Comparison of ENCODE assay signal across 8 mouse cellular contexts in genomic region chr3:87918551-87918950, GRCm38 (mm10). TPM values are rescaled to one million over a fixed set of nuclear protein-coding genes. Genes with fewer than 3 reads are reported as not detected.
DNase-seq lines count a peak whose midpoint lies in the region; ATAC-seq and TF ChIP-seq lines count a peak whose summit lies in the region.
"Had no signal": no experiment of that assay in that cellular context is flagged by ENCODE, and none has a peak within 500 bp of the region (broad histone marks: within the 10 kb centered on the region; RNA-seq: fewer than 3 reads in every experiment).

No protein-coding gene starts in this region.

- TF ChIP-seq POLR2A in kidney, adult 2 months (IDR thresholded peaks at IDR 0.05; ENCODE audit: low read depth, low read length) = no peak

- no peak for DNase-seq in kidney, adult 2 months
- DNase-seq in embryonic facial prominence, embryonic 10.5 days (ENCODE audit: low spot score) = no peak
- no peak for DNase-seq in liver, postnatal 0 days
- DNase-seq in cerebellum, postnatal 14 days = no peak
- no peak for DNase-seq in right cerebral cortex, postnatal 25 days
- DNase-seq: gastrocnemius, postnatal 14 days had no signal

- H3K27me3 ChIP-seq in kidney, embryonic 15.5 days = no peaks in the 10 kb centered on the region
- H3K27me3 ChIP-seq in kidney, adult 2 months (replicated peaks; ENCODE audit: control insufficient read depth, insufficient read depth, low read length) = no peaks in the 10 kb centered on the region
- H3K27me3 ChIP-seq in embryonic facial prominence, embryonic 10.5 days (replicated peaks; ENCODE audit: low read depth, poor library complexity, severe bottlenecking) = no peaks in the 10 kb centered on the region
- no peaks in the 10 kb centered on the region for H3K27me3 ChIP-seq in forebrain, embryonic 15.5 days
- H3K27me3 ChIP-seq in liver, postnatal 0 days (ENCODE audit: insufficient read depth, low read length) = no peaks in the 10 kb centered on the region

- no peak for TF ChIP-seq CTCF in kidney, adult 2 months (conservative IDR thresholded peaks at IDR 0.05; ENCODE audit: insufficient read depth, insufficient read length, low read depth, low read length)
- TF ChIP-seq CTCF in liver, postnatal 0 days (IDR thresholded peaks at IDR 0.05; ENCODE audit: low read depth) = no peak

- H3K4me1 ChIP-seq in kidney, embryonic 15.5 days = peaks cover 9% of the 10 kb centered on the region
- no peaks in the 10 kb centered on the region for H3K4me1 ChIP-seq in kidney, adult 2 months (ENCODE audit: control insufficient read depth, insufficient read depth, low read length)
- H3K4me1 ChIP-seq in embryonic facial prominence, embryonic 10.5 days = peaks cover 10% of the 10 kb centered on the region
- peaks cover 16% of the 10 kb centered on the region for H3K4me1 ChIP-seq in forebrain, embryonic 15.5 days
- peaks cover 9% of the 10 kb centered on the region for H3K4me1 ChIP-seq in liver, postnatal 0 days (ENCODE audit: insufficient read depth)

- WGBS in kidney, embryonic 15.5 days = 94% methylated on average over 1 of the region's 1 CpGs
- WGBS in kidney, adult 2 months = 93% methylated on average over 1 of the region's 1 CpGs
- 92% methylated on average over 1 of the region's 1 CpGs for WGBS in embryonic facial prominence, embryonic 10.5 days
- WGBS in forebrain, embryonic 15.5 days = 98% methylated on average over 1 of the region's 1 CpGs
- WGBS in liver, postnatal 0 days (ENCODE audit: insufficient replicate concordance) = 88% methylated on average over 1 of the region's 1 CpGs

- no peak for ATAC-seq in kidney, embryonic 15.5 days (replicated peaks; ENCODE audit: low FRiP score)
- ATAC-seq in forebrain, embryonic 15.5 days (replicated peaks) = peak; percentile 5; the same call in 1 of the 2 replicates
- ATAC-seq in liver, postnatal 0 days = no peak

- H3K4me2 ChIP-seq in kidney, embryonic 15.5 days = peak overlapping the region; percentile 67; the same call in 1 of the 2 replicates
- no peak overlapping the region for H3K4me2 ChIP-seq in forebrain, embryonic 15.5 days (replicated peaks)
- H3K4me2 ChIP-seq in liver, postnatal 0 days (ENCODE audit: low read depth, low read length) = peak overlapping the region; percentile 85

- H3K36me3 ChIP-seq in kidney, embryonic 15.5 days = peaks cover 64% of the 10 kb centered on the region
- H3K36me3 ChIP-seq in kidney, adult 2 months (ENCODE audit: control insufficient read depth, insufficient read depth, low read length) = peaks cover 6% of the 10 kb centered on the region
- peaks cover 63% of the 10 kb centered on the region for H3K36me3 ChIP-seq in embryonic facial prominence, embryonic 10.5 days (replicated peaks)
- peaks cover 51% of the 10 kb centered on the region for H3K36me3 ChIP-seq in forebrain, embryonic 15.5 days
- peaks cover 45% of the 10 kb centered on the region for H3K36me3 ChIP-seq in liver, postnatal 0 days (replicated peaks; ENCODE audit: insufficient read depth, low read length)

- H3K9me3 ChIP-seq in kidney, embryonic 15.5 days (replicated peaks) = no peaks in the 10 kb centered on the region
- H3K9me3 ChIP-seq in embryonic facial prominence, embryonic 10.5 days = no peaks in the 10 kb centered on the region
- no peaks in the 10 kb centered on the region for H3K9me3 ChIP-seq in forebrain, embryonic 15.5 days
- no peaks in the 10 kb centered on the region for H3K9me3 ChIP-seq in liver, postnatal 0 days (ENCODE audit: low read length)

- no peak overlapping the region for H3K9ac ChIP-seq in kidney, embryonic 15.5 days
- no peak overlapping the region for H3K9ac ChIP-seq in forebrain, embryonic 15.5 days (replicated peaks)
- H3K9ac ChIP-seq in liver, postnatal 0 days (replicated peaks) = no peak overlapping the region

- no peak for TF ChIP-seq EP300 in liver, postnatal 0 days (IDR thresholded peaks at IDR 0.05; ENCODE audit: low read depth)

- H3K4me3 ChIP-seq in kidney, embryonic 15.5 days (replicated peaks) = 0 out of 2 replicates have a peak overlapping the region, but pooled peaks have one; percentile 66
- H3K4me3 ChIP-seq in kidney, adult 2 months (ENCODE audit: insufficient read depth, low read depth, low read length) = no peak overlapping the region
- H3K4me3 ChIP-seq in embryonic facial prominence, embryonic 10.5 days = peak overlapping the region; percentile 66; the same call in 1 of the 2 replicates
- H3K4me3 ChIP-seq in forebrain, embryonic 15.5 days = no peak overlapping the region
- no peak overlapping the region for H3K4me3 ChIP-seq in liver, postnatal 0 days (ENCODE audit: low read depth, low read length)

- H3K27ac ChIP-seq in kidney, embryonic 15.5 days = peak overlapping the region; percentile 92; the same call in 1 of the 2 replicates
- H3K27ac ChIP-seq in kidney, adult 2 months (ENCODE audit: insufficient read depth, low read depth, low read length) = no peak overlapping the region
- H3K27ac ChIP-seq in embryonic facial prominence, embryonic 10.5 days (replicated peaks) = no peak overlapping the region
- peak overlapping the region; percentile 6; the same call in 1 of the 2 replicates for H3K27ac ChIP-seq in forebrain, embryonic 15.5 days (replicated peaks)
- H3K27ac ChIP-seq in liver, postnatal 0 days (ENCODE audit: low read depth) = 0 out of 2 replicates have a peak overlapping the region, but pooled peaks have one; percentile 30

RNA-seq across cellular contexts. Expression of gene Mrpl24, which starts 0.8 kb away (rescaled TPM):
- 85.4 TPM in 2 replicates for polyA plus RNA-seq in kidney, embryonic 15.5 days (2015; fragmentation: Nextera tagmentation; extraction: Ambion mirVana)
- polyA plus RNA-seq in kidney, adult 2 months (2012; rRNA removed) = 71.9 and 100 TPM in 2 replicates
- polyA plus RNA-seq in embryonic facial prominence, embryonic 10.5 days (2016; fragmentation: Nextera tagmentation; extraction: Ambion mirVana) = 78.4 and 79.3 TPM in 2 replicates
- polyA plus RNA-seq in forebrain, embryonic 15.5 days (2015; fragmentation: Nextera tagmentation; extraction: Ambion mirVana) = 62.7 and 68.2 TPM in 2 replicates
- 50.3 and 54.1 TPM in 2 replicates for polyA plus RNA-seq in liver, postnatal 0 days (2015; fragmentation: Nextera tagmentation; extraction: Ambion mirVana)

RNA-seq across cellular contexts. Expression of gene Isg20l2, which starts 11.6 kb away (rescaled TPM):
- 62.5 and 64.3 TPM in 2 replicates for polyA plus RNA-seq in kidney, embryonic 15.5 days (2015; fragmentation: Nextera tagmentation; extraction: Ambion mirVana)
- polyA plus RNA-seq in kidney, adult 2 months (2012; rRNA removed) = 11.0 and 11.5 TPM in 2 replicates
- polyA plus RNA-seq in embryonic facial prominence, embryonic 10.5 days (2016; fragmentation: Nextera tagmentation; extraction: Ambion mirVana) = 78.0 and 81.3 TPM in 2 replicates
- polyA plus RNA-seq in forebrain, embryonic 15.5 days (2015; fragmentation: Nextera tagmentation; extraction: Ambion mirVana) = 49.7 and 50.0 TPM in 2 replicates
- polyA plus RNA-seq in liver, postnatal 0 days (2015; fragmentation: Nextera tagmentation; extraction: Ambion mirVana) = 12.3 and 13.2 TPM in 2 replicates

RNA-seq across cellular contexts. Expression of gene Rrnad1, which starts 12.0 kb away (rescaled TPM):
- 17.7 and 23.0 TPM in 2 replicates for polyA plus RNA-seq in kidney, embryonic 15.5 days (2015; fragmentation: Nextera tagmentation; extraction: Ambion mirVana)
- polyA plus RNA-seq in kidney, adult 2 months (2012; rRNA removed) = 19.3 and 27.3 TPM in 2 replicates
- 20.6 and 21.5 TPM in 2 replicates for polyA plus RNA-seq in embryonic facial prominence, embryonic 10.5 days (2016; fragmentation: Nextera tagmentation; extraction: Ambion mirVana)
- 20.1 and 20.2 TPM in 2 replicates for polyA plus RNA-seq in forebrain, embryonic 15.5 days (2015; fragmentation: Nextera tagmentation; extraction: Ambion mirVana)
- polyA plus RNA-seq in liver, postnatal 0 days (2015; fragmentation: Nextera tagmentation; extraction: Ambion mirVana) = 4.3 TPM in 2 replicates

RNA-seq across cellular contexts. Expression of gene Hdgf, which starts 12.4 kb away (rescaled TPM):
- 221 and 234 TPM in 2 replicates for polyA plus RNA-seq in kidney, embryonic 15.5 days (2015; fragmentation: Nextera tagmentation; extraction: Ambion mirVana)
- polyA plus RNA-seq in kidney, adult 2 months (2012; rRNA removed) = 104 and 113 TPM in 2 replicates
- polyA plus RNA-seq in embryonic facial prominence, embryonic 10.5 days (2016; fragmentation: Nextera tagmentation; extraction: Ambion mirVana) = 269 and 278 TPM in 2 replicates
- 226 and 235 TPM in 2 replicates for polyA plus RNA-seq in forebrain, embryonic 15.5 days (2015; fragmentation: Nextera tagmentation; extraction: Ambion mirVana)
- 116 and 123 TPM in 2 replicates for polyA plus RNA-seq in liver, postnatal 0 days (2015; fragmentation: Nextera tagmentation; extraction: Ambion mirVana)

RNA-seq across cellular contexts. Expression of gene Crabp2, which starts 29.9 kb away (rescaled TPM):
- polyA plus RNA-seq in kidney, embryonic 15.5 days (2015; fragmentation: Nextera tagmentation; extraction: Ambion mirVana) = 81.1 and 82.3 TPM in 2 replicates
- 0.88 and 0.94 TPM in 2 replicates for polyA plus RNA-seq in kidney, adult 2 months (2012; rRNA removed)
- 686 and 800 TPM in 2 replicates for polyA plus RNA-seq in embryonic facial prominence, embryonic 10.5 days (2016; fragmentation: Nextera tagmentation; extraction: Ambion mirVana)
- 14.9 and 18.4 TPM in 2 replicates for polyA plus RNA-seq in forebrain, embryonic 15.5 days (2015; fragmentation: Nextera tagmentation; extraction: Ambion mirVana)
- polyA plus RNA-seq in liver, postnatal 0 days (2015; fragmentation: Nextera tagmentation; extraction: Ambion mirVana) = not detected in 2 replicates

Comparison
In these comparisons a context has a peak if more than half of its experiments do, and no peak if none do; other contexts are left out.
1. H3K27ac ChIP-seq: peak in kidney, embryonic 15.5 days (single experiment), forebrain, embryonic 15.5 days (single experiment) and liver, postnatal 0 days (single experiment); none in kidney, adult 2 months (single experiment) and embryonic facial prominence, embryonic 10.5 days (single experiment).
2. H3K4me3 ChIP-seq: peak in kidney, embryonic 15.5 days (single experiment) and embryonic facial prominence, embryonic 10.5 days (single experiment); none in kidney, adult 2 months (single experiment), forebrain, embryonic 15.5 days (single experiment) and liver, postnatal 0 days (single experiment).